Mouse (Mus musculus): ENCODE measurements around the gene Slc16a1. TPM values are rescaled to one million over a fixed set of nuclear protein-coding genes. Genes with fewer than 3 reads are reported as not detected.

Gene Slc16a1
- total RNA-seq, 1 experiment = 121 TPM

GRCm38 (mm10) chr3:104662926-104663325, 24.5 kb downstream of the Slc16a1 start:
- in situ Hi-C loops (cut with MboI; ENCODE audit: low sequenced_read_pairs in 2 of 2, unreplicated experiment in 2 of 2) = no loop called here
- H3K27ac ChIP-seq (ENCODE audit: insufficient read depth, low read depth, low read length, poor library complexity, severe bottlenecking) = no peak overlapping the region
- DNase-seq (ENCODE audit: low read depth, low spot score) = no peak

GRCm38 (mm10) chr3:104666950-104667349, 28.5 kb downstream of the Slc16a1 start:
- H3K27ac ChIP-seq (ENCODE audit: insufficient read depth, low read depth, low read length, poor library complexity, severe bottlenecking) = no peak overlapping the region
- DNase-seq (ENCODE audit: low read depth, low spot score) = no peak
- TF ChIP-seq HCFC1 (IDR thresholded peaks at IDR 0.05; ENCODE audit: borderline replicate concordance, insufficient read depth, low read length) (no peak), CHD2 (IDR thresholded peaks at IDR 0.05; ENCODE audit: low read depth, low read length) (no peak), ZC3H11A (IDR thresholded peaks at IDR 0.05; ENCODE audit: borderline replicate concordance, low read depth, low read length) (no peak), MAFK (IDR thresholded peaks at IDR 0.05; ENCODE audit: insufficient read depth, low read depth, low read length) (no peak), ZNF384 (IDR thresholded peaks at IDR 0.05; ENCODE audit: low read depth, low read length) (no peak)
- no peaks in the 10 kb centered on the region for H3K9me3 ChIP-seq (ENCODE audit: control insufficient read depth, insufficient read depth, low read depth, low read length)
- no peak overlapping the region for H3K9ac ChIP-seq (ENCODE audit: insufficient read depth, low read depth, low read length, poor library complexity, severe bottlenecking)
- H3K36me3 ChIP-seq (ENCODE audit: control insufficient read depth, insufficient read depth, low read length, poor library complexity, severe bottlenecking) = no peaks in the 10 kb centered on the region
- in situ Hi-C loops (cut with MboI; ENCODE audit: low sequenced_read_pairs in 2 of 2, unreplicated experiment in 2 of 2) = no loop called here
- peaks cover 0 to 11% of the 10 kb centered on the region in 2 experiments; a peak in 1 of 4 replicates for H3K4me1 ChIP-seq (ENCODE audit: control insufficient read depth in 2 of 2, insufficient read depth in 2 of 2, low read length in 2 of 2, poor library complexity in 1 of 2)
- no peak overlapping the region for H3K4me3 ChIP-seq (ENCODE audit: insufficient read depth in 1 of 2, low read depth in 1 of 2, low read length in 2 of 2, poor library complexity in 1 of 2, severe bottlenecking in 1 of 2)

More at GRCm38 (mm10) chr3:104662926-104663325, 24.5 kb downstream of the Slc16a1 start:
- Histone ChIP-seq H3K4me3 (ENCODE audit: insufficient read depth in 1 of 2, low read depth in 1 of 2, low read length in 2 of 2, poor library complexity in 1 of 2, severe bottlenecking in 1 of 2) (no peak overlapping the region), H3K9me3 (ENCODE audit: control insufficient read depth, insufficient read depth, low read depth, low read length) (no peaks in the 10 kb centered on the region), H3K9ac (ENCODE audit: insufficient read depth, low read depth, low read length, poor library complexity, severe bottlenecking) (no peak overlapping the region), H3K4me1 (ENCODE audit: control insufficient read depth in 2 of 2, insufficient read depth in 2 of 2, low read length in 2 of 2, poor library complexity in 1 of 2) (peaks cover 0 to 7% of the 10 kb centered on the region in 2 experiments; a peak in 1 of 4 replicates), H3K36me3 (ENCODE audit: control insufficient read depth, insufficient read depth, low read length, poor library complexity, severe bottlenecking) (peaks cover 2% of the 10 kb centered on the region; the same call in 1 of the 2 replicates)
- TF ChIP-seq ZC3H11A (IDR thresholded peaks at IDR 0.05; ENCODE audit: borderline replicate concordance, low read depth, low read length) (no peak), MAFK (IDR thresholded peaks at IDR 0.05; ENCODE audit: insufficient read depth, low read depth, low read length) (no peak), HCFC1 (IDR thresholded peaks at IDR 0.05; ENCODE audit: borderline replicate concordance, insufficient read depth, low read length) (no peak), CHD2 (IDR thresholded peaks at IDR 0.05; ENCODE audit: low read depth, low read length) (no peak), ZNF384 (IDR thresholded peaks at IDR 0.05; ENCODE audit: low read depth, low read length) (no peak)

- TF ChIP-seq CHD2 (IDR thresholded peaks at IDR 0.05; ENCODE audit: low read depth, low read length) (no peak), ZNF384 (IDR thresholded peaks at IDR 0.05; ENCODE audit: low read depth, low read length) (no peak), MAFK (IDR thresholded peaks at IDR 0.05; ENCODE audit: insufficient read depth, low read depth, low read length) (no peak), HCFC1 (IDR thresholded peaks at IDR 0.05; ENCODE audit: borderline replicate concordance, insufficient read depth, low read length) (no peak), ZC3H11A (IDR thresholded peaks at IDR 0.05; ENCODE audit: borderline replicate concordance, low read depth, low read length) (no peak)
- H3K4me1 ChIP-seq (ENCODE audit: control insufficient read depth in 2 of 2, insufficient read depth in 2 of 2, low read length in 2 of 2, poor library complexity in 1 of 2) = peaks cover 0 to 11% of the 10 kb centered on the region in 2 experiments; a peak in 1 of 4 replicates
- H3K9me3 ChIP-seq (ENCODE audit: control insufficient read depth, insufficient read depth, low read depth, low read length) = no peaks in the 10 kb centered on the region
- no peak overlapping the region for H3K9ac ChIP-seq (ENCODE audit: insufficient read depth, low read depth, low read length, poor library complexity, severe bottlenecking)
- no peak overlapping the region for H3K4me3 ChIP-seq (ENCODE audit: insufficient read depth in 1 of 2, low read depth in 1 of 2, low read length in 2 of 2, poor library complexity in 1 of 2, severe bottlenecking in 1 of 2)
- H3K27ac ChIP-seq (ENCODE audit: insufficient read depth, low read depth, low read length, poor library complexity, severe bottlenecking) = no peak overlapping the region
- H3K36me3 ChIP-seq (ENCODE audit: control insufficient read depth, insufficient read depth, low read length, poor library complexity, severe bottlenecking) = no peaks in the 10 kb centered on the region
- DNase-seq (ENCODE audit: low read depth, low spot score) = no peak
- in situ Hi-C loops (cut with MboI; ENCODE audit: low sequenced_read_pairs in 2 of 2, unreplicated experiment in 2 of 2) = no loop called here
Measured at GRCm38 (mm10) chr3:104667451-104667850, 29.0 kb downstream of the Slc16a1 start.

- in situ Hi-C loops (cut with MboI; ENCODE audit: low sequenced_read_pairs in 2 of 2, unreplicated experiment in 2 of 2) = no loop called here
- H3K9ac ChIP-seq (ENCODE audit: insufficient read depth, low read depth, low read length, poor library complexity, severe bottlenecking) = no peak overlapping the region
Measured at GRCm38 (mm10) chr3:104668989-104669388, 30.5 kb downstream of the Slc16a1 start.

More at GRCm38 (mm10) chr3:104668989-104669388, 30.5 kb downstream of the Slc16a1 start:
- H3K4me1 ChIP-seq (ENCODE audit: control insufficient read depth in 2 of 2, insufficient read depth in 2 of 2, low read length in 2 of 2, poor library complexity in 1 of 2) = peaks cover 0 to 9% of the 10 kb centered on the region in 2 experiments; a peak in 2 of 4 replicates
- no peaks in the 10 kb centered on the region for H3K36me3 ChIP-seq (ENCODE audit: control insufficient read depth, insufficient read depth, low read length, poor library complexity, severe bottlenecking)
- H3K4me3 ChIP-seq (ENCODE audit: insufficient read depth in 1 of 2, low read depth in 1 of 2, low read length in 2 of 2, poor library complexity in 1 of 2, severe bottlenecking in 1 of 2) = no peak overlapping the region
- no peak for DNase-seq (ENCODE audit: low read depth, low spot score)
- TF ChIP-seq MAFK (IDR thresholded peaks at IDR 0.05; ENCODE audit: insufficient read depth, low read depth, low read length) = no peak
- TF ChIP-seq CHD2 (IDR thresholded peaks at IDR 0.05; ENCODE audit: low read depth, low read length) = no peak
- no peak for TF ChIP-seq ZNF384 (IDR thresholded peaks at IDR 0.05; ENCODE audit: low read depth, low read length)
- no peak for TF ChIP-seq HCFC1 (IDR thresholded peaks at IDR 0.05; ENCODE audit: borderline replicate concordance, insufficient read depth, low read length)
- TF ChIP-seq ZC3H11A (IDR thresholded peaks at IDR 0.05; ENCODE audit: borderline replicate concordance, low read depth, low read length) = no peak
- no peak overlapping the region for H3K27ac ChIP-seq (ENCODE audit: insufficient read depth, low read depth, low read length, poor library complexity, severe bottlenecking)
- no peaks in the 10 kb centered on the region for H3K9me3 ChIP-seq (ENCODE audit: control insufficient read depth, insufficient read depth, low read depth, low read length)

All from ES-E14 (cell line).